Mouse (Mus musculus) embryonic fibroblast, embryonic 13.5 days (primary cell): ENCODE results near the gene Dnah2.
"Not testable (repeated sequence)": the region's sequence is repeated elsewhere in the genome, so short reads cannot be mapped to it uniquely, and the experiment has no call there.

ENCODE experiments used
- CTCF ChIP-seq: IDR thresholded peaks from 2 replicates; pipeline ENCODE4 v1.5.1; 2011; ENCODE audit warnings: mild to moderate bottlenecking, control low read depth, low read length, moderate library complexity, borderline replicate concordance; ENCODE audit not compliant: insufficient read depth
- POLR2A ChIP-seq: IDR thresholded peaks from 2 replicates; pipeline ENCODE4 v1.6.1; 2011; ENCODE audit warnings: low read depth, mild to moderate bottlenecking, control low read depth, low read length, moderate library complexity

DNA sequence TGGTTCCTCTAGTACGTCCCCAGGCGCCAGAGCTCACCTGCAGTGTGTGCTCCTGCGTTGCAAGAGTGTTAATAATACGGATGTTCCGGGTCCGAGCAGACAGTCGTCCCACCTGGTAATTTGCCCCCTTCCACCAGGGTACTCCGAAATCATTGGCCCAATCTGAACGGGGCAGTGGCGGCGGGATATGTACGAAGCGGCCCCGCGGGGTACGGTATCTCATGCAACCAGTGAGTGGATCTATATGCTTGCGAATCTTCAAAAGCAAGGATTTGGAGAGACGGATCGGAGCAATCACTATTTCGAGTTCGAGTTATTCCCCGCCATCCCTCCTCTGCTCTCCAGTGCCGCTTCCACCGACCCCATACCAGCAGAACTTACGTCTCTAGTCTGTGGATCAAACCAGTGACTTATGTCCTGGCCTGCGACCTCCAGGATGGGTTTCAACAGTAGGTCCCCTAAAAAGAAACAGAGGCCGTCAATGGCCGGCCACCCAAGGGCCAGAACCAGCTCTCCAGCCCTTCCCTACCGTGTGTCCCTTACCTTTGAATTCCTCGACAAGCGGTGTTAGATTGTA lies 154.2 kb downstream of the Dnah2 start:
- TF ChIP-seq POLR2A, CTCF: not testable (repeated sequence)
